Mouse (Mus musculus): ENCODE results near the gene Ttll1. TPM values are rescaled to one million over a fixed set of nuclear protein-coding genes. Genes with fewer than 3 reads are reported as not detected.

Ttll1 gene
- polyA plus RNA-seq, 1 experiment from 2014 or later: 125 TPM

GRCm38 (mm10) chr15:83445383-83445782, 65.3 kb downstream of the Ttll1 start:
- H3K4me3 ChIP-seq: no peak overlapping the region
- no peaks in the 10 kb centered on the region for H3K9me3 ChIP-seq
- no peak overlapping the region for H3K27ac ChIP-seq
- 0 out of 2 replicates have a peak, but pooled peaks cover 8% of the 10 kb centered on the region for H3K4me1 ChIP-seq
- WGBS: 52% methylated on average over 5 of the region's 5 CpGs
- no peaks in the 10 kb centered on the region for H3K27me3 ChIP-seq (replicated peaks)
- ATAC-seq (replicated peaks): no peak
- no peak overlapping the region for H3K9ac ChIP-seq
- no peak overlapping the region for H3K4me2 ChIP-seq
- no peaks in the 10 kb centered on the region for H3K36me3 ChIP-seq (replicated peaks)

DNA sequence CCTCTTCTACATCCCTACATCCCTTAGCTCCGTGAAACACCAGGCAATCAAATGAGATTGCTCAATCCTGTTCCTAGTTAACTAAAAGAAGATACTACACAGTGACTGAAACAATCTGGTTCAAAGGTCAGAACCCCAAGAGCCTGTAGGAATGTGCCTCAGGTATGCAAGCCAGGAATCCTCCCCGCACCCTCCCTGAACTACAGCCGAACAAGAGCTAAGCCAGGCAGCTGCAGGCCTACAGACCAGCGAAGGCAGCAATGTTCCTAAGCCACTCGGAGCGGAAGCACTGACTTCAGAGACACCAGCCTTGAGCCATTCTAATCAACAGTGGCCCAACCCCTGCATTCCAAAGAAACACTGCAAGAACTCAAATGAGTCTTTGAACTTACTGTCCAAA, 66.3 kb downstream of the Ttll1 start:
- ATAC-seq (replicated peaks): no peak
- H3K36me3 ChIP-seq (replicated peaks): no peaks in the 10 kb centered on the region
- H3K4me3 ChIP-seq: no peak overlapping the region
- H3K4me1 ChIP-seq: 0 out of 2 replicates have a peak, but pooled peaks cover 8% of the 10 kb centered on the region
- no peak overlapping the region for H3K4me2 ChIP-seq
- no peak overlapping the region for H3K9ac ChIP-seq
- WGBS: 67% methylated on average over 6 of the region's 6 CpGs
- H3K27me3 ChIP-seq (replicated peaks): no peaks in the 10 kb centered on the region
- no peak overlapping the region for H3K27ac ChIP-seq
- H3K9me3 ChIP-seq: no peaks in the 10 kb centered on the region

DNA sequence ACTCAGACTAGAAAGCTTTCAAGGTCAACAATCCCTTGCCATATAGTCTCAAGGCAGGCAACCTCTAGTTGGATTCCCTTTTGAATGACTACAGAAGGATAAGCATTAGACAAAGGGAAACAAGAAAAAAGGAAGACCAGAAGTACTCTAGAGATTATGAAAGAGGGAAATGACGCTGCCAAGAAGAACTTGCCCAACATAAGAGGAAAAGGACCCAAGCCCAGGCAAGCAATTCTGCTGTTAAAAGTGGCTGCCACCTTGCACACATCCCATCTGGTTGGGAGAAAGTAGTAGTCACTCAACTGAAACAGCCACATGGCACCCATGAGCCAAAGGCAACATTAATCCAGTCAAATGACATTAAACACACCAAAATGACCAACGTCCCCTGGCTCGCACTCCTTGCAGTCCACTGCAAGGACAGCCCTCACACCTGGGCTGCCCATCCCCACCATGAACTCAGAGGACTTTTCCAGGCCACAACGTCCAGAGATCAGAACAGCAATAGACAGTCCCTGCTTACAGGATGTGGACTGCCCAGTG, 68.1 kb downstream of the Ttll1 start:
- no peak overlapping the region for H3K27ac ChIP-seq
- H3K4me1 ChIP-seq: 0 out of 2 replicates have a peak, but pooled peaks cover 6% of the 10 kb centered on the region
- WGBS: 95% methylated on average over 4 of the region's 4 CpGs
- no peak overlapping the region for H3K9ac ChIP-seq
- ATAC-seq (replicated peaks): no peak
- no peaks in the 10 kb centered on the region for H3K9me3 ChIP-seq
- no peak overlapping the region for H3K4me3 ChIP-seq
- no peaks in the 10 kb centered on the region for H3K27me3 ChIP-seq (replicated peaks)
- H3K4me2 ChIP-seq: no peak overlapping the region
- H3K36me3 ChIP-seq (replicated peaks): no peaks in the 10 kb centered on the region

GRCm38 (mm10) chr15:83440726-83441125, 70.0 kb downstream of the Ttll1 start:
- H3K4me2 ChIP-seq: no peak overlapping the region
- no peak overlapping the region for H3K4me3 ChIP-seq
- H3K36me3 ChIP-seq (replicated peaks): no peaks in the 10 kb centered on the region
- 0 out of 2 replicates have a peak, but pooled peaks cover 5% of the 10 kb centered on the region for H3K4me1 ChIP-seq
- no peak overlapping the region for H3K27ac ChIP-seq
- no peaks in the 10 kb centered on the region for H3K9me3 ChIP-seq
- H3K9ac ChIP-seq: no peak overlapping the region
- 81% methylated on average over 5 of the region's 5 CpGs for WGBS
- no peaks in the 10 kb centered on the region for H3K27me3 ChIP-seq (replicated peaks)
- ATAC-seq (replicated peaks): no peak

- Histone ChIP-seq H3K4me3 (no peak overlapping the region), H3K27me3 (replicated peaks) (no peaks in the 10 kb centered on the region), H3K27ac (no peak overlapping the region), H3K36me3 (replicated peaks) (no peaks in the 10 kb centered on the region), H3K4me2 (no peak overlapping the region), H3K9ac (no peak overlapping the region), H3K4me1 (no peaks in the 10 kb centered on the region), H3K9me3 (no peaks in the 10 kb centered on the region)
- ATAC-seq (replicated peaks): no peak
- 79% methylated on average over 9 of the region's 9 CpGs for WGBS
Measured at GRCm38 (mm10) chr15:83436541-83436940, 74.2 kb downstream of the Ttll1 start.

DNA sequence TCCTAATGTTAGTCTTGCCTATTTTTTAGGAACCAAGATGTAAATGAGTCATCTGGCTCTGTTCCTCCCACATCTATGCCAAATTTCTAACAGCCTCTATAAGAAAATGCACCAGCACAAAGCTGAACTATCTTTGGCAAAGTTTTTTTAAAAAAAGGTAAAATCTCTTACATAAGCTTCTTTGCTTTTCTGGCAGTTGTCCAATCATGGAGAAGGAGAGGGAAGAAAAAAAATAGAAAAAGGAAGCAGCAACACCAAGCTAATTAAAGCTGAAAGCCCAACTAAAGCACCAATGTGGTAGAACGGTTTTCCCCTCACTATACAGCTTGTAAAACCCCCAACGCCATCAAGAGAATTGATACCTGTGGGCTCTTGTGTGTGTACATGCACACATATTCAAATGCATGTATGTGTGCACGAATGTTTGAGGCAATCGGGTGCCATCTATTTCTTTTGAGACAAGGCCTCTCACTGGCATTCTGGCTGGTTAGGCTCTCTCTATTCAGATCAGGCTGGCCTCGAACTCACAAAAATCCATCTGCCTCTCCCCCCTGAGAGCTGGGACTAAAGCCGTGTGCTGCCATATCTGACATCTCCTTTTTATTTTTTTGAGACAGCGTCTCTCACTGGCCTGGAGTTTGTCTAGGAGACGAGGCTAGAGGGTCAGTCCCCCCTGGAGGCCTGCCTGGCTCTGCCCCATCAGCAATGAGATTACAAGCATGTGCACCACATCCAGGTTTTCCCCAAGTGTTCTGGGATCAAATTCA, 75.2 kb downstream of the Ttll1 start:
- H3K27ac ChIP-seq: no peak overlapping the region
- 78% methylated on average over 8 of the region's 8 CpGs for WGBS
- H3K9ac ChIP-seq: no peak overlapping the region
- H3K9me3 ChIP-seq: no peaks in the 10 kb centered on the region
- H3K4me2 ChIP-seq: no peak overlapping the region
- no peaks in the 10 kb centered on the region for H3K27me3 ChIP-seq (replicated peaks)
- no peaks in the 10 kb centered on the region for H3K36me3 ChIP-seq (replicated peaks)
- H3K4me3 ChIP-seq: no peak overlapping the region
- ATAC-seq (replicated peaks): no peak
- H3K4me1 ChIP-seq: no peaks in the 10 kb centered on the region

- H3K9me3 ChIP-seq: no peaks in the 10 kb centered on the region
- no peaks in the 10 kb centered on the region for H3K4me1 ChIP-seq
- H3K9ac ChIP-seq: no peak overlapping the region
- H3K27ac ChIP-seq: no peak overlapping the region
- no peaks in the 10 kb centered on the region for H3K36me3 ChIP-seq (replicated peaks)
- no peak for ATAC-seq (replicated peaks)
- H3K4me2 ChIP-seq: no peak overlapping the region
- WGBS: 91% methylated on average over 4 of the region's 4 CpGs
- no peak overlapping the region for H3K4me3 ChIP-seq
- no peaks in the 10 kb centered on the region for H3K27me3 ChIP-seq (replicated peaks)
Measured at GRCm38 (mm10) chr15:83434692-83435091, 76.0 kb downstream of the Ttll1 start.

Small RNAs within 50 kb of the gene (microRNA-seq; reads per million reads assigned to microRNA genes)
- not detected for gene Gm24575

Other genes with a start within 250 kb of the Ttll1 start
- gene Arfgap3, start 160.6 kb downstream of the Ttll1 start, polyA plus RNA-seq (2015; fragmentation: Nextera tagmentation; extraction: Ambion mirVana): 44.4 and 45.1 TPM in 2 replicates
- 24.8 and 25.5 TPM in 2 replicates for gene Pacsin2, start 46.3 kb downstream of the Ttll1 start, polyA plus RNA-seq (2015; fragmentation: Nextera tagmentation; extraction: Ambion mirVana)
- gene Bik, start 16.0 kb upstream of the Ttll1 start, polyA plus RNA-seq (2015; fragmentation: Nextera tagmentation; extraction: Ambion mirVana): 0.30 and 0.56 TPM in 2 replicates
- gene Tspo, start 52.7 kb upstream of the Ttll1 start, polyA plus RNA-seq (2015; fragmentation: Nextera tagmentation; extraction: Ambion mirVana): 8.1 and 12.0 TPM in 2 replicates
- gene Mcat, start 52.9 kb upstream of the Ttll1 start, polyA plus RNA-seq (2015; fragmentation: Nextera tagmentation; extraction: Ambion mirVana): 32.0 and 33.5 TPM in 2 replicates
- 47.2 and 50.9 TPM in 2 replicates for gene Ttll12, start 84.3 kb upstream of the Ttll1 start, polyA plus RNA-seq (2015; fragmentation: Nextera tagmentation; extraction: Ambion mirVana)
- gene Scube1, start 214.1 kb upstream of the Ttll1 start, polyA plus RNA-seq (2015; fragmentation: Nextera tagmentation; extraction: Ambion mirVana): 13.4 and 14.8 TPM in 2 replicates